Mouse (Mus musculus) urinary bladder, postnatal 4 days (tissue): ENCODE data around the gene Gm10142.
"Not testable (repeated sequence)": the region's sequence is repeated elsewhere in the genome, so short reads cannot be mapped to it uniquely, and the experiment has no call there.

ENCODE experiments used
- DNase-seq, 2 experiments: peaks; one replicate each; pipeline ENCODE4 v3.0.0; 2021 to 2022; ENCODE audit warnings: low spot score in 2 of 2

Gene Gm10142

DNA sequence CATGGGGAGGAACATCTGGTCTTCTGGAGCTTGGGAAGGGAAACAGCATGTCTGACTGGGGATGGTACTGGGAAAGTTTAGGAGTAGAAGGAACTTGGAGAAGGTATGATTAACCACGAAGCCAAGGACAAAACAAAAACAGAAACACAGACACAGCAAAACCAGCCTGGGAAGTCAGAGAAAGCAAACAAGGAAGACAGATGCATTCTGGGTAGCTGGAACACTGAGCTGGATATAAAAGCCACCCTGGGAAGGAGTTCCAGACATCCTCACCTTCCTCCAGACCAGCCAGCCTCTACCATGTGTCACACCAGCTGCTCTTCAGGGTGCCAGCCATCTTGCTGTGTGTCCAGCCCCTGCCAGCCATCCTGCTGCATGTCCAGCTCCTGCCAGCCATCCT, at the start of gene Gm10142:
TSS of gene Gm10142 (plus strand) at position 301 of the 400 bp plus-strand sequence.
- DNase-seq = no peak

DNA sequence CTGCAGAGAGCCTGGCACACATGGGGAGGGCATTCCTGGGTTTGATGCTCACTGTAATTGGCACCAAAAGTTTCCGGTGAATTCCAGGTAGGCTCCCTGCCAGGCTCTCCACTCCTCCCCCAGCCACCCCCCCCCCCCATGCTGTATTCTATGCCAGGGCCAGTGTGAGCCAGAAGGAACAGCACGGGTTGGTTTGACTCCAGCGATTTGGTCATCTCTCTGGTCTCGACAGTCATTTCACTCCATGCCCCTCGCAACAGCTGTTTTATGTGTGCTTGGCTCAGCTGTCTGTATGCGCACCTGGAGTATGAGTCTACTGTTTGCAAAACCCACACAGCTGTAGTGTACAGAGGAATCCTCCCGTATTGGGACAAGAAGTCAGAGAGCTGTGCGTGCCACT, 49.3 kb upstream of the Gm10142 start:
- no peak for DNase-seq

DNA sequence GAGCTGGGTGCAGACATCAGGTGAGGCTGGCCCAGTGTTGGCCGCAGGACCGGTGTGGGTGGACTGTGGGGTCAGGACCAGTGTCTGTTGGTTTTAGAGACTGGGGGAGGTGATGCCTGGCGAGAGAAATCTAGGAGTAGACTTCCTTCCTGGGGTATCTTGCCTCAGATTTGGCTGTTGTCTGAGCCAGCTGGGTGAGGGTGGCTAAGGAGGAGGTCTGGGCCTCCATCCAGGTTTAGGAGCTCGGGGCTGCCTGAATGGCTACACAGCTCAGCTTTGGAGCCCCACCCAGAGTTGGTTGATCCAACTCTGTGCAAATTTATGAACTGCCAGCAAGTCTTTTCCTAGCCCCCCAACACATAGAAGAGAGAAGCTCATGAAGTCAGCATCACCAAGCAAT, 48.2 kb upstream of the Gm10142 start:
- DNase-seq = no peak

DNA sequence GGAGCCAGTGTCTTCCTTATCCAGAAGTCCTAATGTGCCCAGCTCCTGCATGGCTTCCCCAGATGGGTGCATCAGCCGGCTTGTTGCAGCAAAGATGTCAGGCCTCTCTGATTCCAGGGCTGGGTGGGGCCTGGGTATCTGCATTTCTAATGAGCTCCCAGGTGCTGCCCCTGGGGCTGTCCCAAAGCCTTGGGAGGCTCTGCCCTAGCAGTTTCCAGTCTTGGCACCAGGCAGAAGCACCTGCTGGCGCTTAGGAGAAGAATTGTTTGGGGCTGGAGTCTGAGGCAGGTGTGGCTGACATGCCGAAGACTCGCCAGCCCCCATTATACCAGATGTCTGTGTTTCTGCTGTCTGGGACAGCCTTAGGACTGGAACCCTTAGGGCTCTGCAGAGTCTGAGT, 44.9 kb upstream of the Gm10142 start:
- no peak for DNase-seq

DNA sequence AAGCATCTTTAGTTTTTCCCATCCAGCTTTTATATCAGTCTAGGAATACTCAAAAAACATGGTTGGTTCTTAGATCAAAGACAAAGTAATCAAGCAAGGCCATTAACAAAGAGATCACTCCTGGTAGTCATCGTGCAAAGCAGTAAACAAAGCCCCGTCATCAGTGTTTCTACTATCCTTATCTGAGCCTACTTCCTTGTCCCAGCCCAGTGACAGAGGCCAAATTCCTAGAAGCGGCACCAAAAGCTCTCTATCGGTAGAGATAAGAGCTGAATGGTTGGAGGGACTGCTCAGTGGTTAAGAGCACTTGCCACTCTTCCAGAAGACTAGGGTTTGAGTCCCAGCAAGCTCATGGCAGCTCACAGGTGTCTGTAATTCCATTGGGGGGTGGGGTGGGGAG, 44.1 kb upstream of the Gm10142 start:
- DNase-seq = no peak

DNA sequence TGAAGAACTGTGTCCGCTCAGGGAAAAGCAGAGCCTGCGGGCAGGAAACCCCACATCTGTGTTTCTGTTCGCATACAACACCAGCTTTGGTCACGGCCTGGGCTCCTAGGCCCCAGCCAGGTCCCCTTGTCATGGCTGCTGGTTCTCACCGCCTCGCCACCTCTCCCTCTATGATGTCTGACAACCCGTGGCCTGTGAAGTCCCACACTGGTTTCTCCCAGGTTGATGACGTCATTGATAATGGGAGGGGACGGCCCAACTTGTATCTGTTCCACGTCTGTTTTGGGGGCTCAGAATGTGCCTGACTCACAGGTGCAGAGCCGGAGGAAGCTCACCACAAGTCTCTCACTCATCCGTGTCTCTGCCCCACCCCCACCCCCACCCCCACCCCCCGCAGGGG, 41.8 kb upstream of the Gm10142 start:
- no peak for DNase-seq

DNA sequence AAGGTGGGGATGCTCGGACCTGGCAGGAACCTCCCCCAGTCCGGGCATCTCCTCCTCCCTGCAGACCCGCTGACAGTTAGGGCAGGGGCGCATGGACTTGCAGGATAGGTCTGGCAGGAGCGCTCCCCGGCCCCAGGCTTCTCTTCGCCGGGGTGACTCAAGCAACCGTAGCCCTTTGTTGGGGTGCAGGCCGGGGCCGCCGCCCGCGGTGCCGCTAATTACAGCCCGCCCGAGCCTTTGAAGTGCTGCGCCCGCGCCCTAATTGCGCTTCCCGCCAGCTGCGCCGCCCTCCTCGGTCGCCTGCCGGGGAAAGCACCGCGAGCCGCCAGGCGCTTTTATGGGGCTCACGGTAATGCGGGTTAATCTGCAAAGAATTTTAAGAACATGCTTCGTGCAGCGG, 38.0 kb upstream of the Gm10142 start:
- DNase-seq = no peak

DNA sequence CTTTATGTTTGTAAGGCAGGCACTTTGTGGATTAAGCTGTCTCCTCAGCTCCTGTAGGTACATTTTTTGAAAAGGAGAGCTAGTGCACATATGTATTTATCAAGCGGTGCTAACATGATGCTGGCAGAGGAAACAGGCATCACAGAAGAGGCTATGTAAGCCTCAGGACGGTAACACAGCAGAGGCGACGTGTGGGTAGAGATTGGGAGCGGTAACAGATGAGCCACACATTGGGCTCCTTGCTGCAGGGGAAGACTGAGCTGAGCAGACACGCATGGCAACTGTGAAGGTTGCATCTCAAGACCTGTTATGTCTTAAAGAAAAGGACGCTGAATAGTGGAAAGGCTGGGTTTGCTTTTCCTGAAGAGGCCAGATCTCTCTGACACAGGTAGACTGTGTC, 32.6 kb upstream of the Gm10142 start:
- DNase-seq = no peak

DNA sequence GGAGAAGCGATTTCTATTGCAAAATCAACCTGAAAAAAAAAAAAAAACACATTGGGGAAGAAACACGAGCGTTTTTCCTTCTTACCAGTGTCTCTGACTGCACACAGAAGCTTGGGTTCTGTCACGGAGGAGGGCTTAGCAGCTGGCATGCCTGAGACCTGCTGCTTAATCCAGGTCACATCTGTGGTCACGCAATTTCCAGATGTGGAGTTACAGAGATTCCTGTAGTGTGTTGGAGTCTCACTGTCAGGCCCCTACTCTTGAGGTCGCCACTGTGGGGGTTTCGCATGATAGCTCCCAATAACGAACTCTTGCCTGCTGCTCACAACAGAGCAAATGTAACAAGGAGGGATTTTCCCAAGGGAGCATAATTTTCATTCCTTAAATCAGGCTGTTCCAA, 31.4 kb upstream of the Gm10142 start:
- DNase-seq = no peak

DNA sequence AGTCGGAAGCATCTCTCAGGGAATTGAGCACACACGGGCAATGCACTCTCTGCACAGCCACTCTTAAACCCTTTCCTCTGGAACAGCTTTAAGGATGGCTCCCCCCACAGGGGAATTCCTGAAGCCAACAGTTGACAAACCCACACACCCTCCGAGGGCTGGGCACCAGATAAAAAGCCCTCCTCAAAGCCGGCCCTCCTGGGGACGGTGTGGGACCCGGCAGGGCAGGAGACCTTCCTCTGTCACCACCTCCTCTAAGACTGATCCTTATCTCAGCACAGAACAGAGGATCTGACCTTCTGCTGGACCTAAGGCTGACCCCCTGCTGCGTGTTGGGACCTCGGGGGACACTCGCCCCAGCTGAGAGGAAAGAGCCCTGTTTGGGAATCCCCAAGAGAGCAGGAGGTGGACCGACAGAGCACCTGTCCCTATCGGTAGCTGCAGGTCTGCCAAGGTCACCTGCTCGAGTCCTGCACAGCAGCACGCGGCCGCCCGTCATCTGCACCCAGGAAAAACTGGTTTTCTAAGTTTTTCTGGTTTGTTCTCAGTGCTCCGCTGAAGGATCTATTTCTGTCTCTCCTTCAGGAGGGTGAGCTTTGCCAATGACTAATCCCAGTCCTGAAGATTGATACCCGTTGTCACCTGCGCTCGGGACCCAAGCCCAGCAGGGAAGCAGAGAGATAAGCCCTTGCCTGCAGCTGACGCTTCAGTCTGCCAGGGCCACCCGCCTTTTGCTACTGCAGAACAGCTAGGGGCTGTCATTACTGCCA, 29.5 kb upstream of the Gm10142 start, which contains the start of gene Tspear:
TSS of gene Tspear (plus strand) at position 675 of the 770 bp plus-strand sequence.
- no peak for DNase-seq

DNA sequence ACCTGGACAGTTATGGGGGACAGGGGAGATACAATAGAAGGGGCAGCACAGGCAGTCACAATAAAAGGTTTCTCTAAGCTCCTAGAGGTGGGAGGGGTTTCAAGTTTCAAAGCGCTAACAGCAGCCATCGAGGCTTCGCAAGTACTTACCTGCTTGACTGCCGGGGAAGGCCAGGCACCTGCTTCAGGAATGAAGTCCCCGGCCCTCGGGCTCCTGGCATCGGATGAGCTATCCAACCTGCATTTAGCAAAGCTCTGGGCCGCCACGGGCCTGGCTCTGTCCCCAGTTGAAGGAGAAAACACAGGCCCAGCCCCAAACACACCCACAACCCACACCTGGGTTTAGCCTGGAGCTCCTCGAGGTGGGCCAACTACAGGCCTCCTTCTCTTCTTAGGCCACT, 28.6 kb upstream of the Gm10142 start:
- no peak for DNase-seq

DNA sequence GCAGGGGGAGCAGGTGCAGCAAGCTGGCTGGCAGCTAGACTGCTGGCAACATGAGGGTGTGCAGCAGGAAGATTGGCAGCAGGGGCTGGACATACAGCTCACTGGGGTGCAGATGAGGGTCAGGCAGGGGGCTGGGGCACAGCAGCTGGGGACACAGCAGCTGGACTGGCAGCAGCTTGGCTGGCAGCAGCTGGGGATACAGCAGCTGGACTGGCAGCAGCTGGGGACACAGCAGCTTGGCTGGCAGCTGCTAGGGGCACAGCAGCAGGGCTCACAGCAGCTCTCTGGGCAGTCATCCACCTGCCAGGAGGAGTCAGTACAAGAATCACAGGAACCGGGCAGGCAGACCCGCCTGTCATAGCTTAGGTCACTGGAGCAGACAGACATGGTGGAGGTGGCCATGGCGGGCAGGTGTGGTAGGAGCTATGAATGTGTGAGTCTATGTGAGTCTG, 25.2 kb upstream of the Gm10142 start, which contains the start of gene Gm19402:
TSS of gene Gm19402 (minus strand) at position 402 of the 452 bp plus-strand sequence.
- DNase-seq = not testable (repeated sequence)

DNA sequence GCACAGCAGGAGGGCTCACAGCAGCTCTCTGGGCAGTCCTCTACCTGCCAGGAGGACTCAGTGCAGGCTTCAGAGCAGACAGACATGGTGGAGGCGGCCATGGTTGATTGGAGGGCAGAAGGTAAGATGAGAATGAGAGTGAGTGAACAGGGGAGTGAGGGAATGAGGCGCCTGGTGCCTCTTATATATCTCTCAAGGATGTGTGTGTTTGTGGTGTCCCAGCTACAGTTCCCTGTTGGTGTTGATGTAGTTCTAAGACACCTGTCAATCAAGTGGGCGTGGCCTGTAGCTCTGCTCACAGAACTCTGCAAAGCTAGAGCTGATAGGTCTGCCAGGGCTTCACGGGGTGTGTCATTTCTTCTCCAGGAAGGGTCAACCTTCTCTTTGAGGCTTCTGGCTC, 18.5 kb upstream of the Gm10142 start, which contains the start of gene Gm9508:
TSS of gene Gm9508 (minus strand) at position 101 of the 400 bp plus-strand sequence.
- DNase-seq = no peak

DNA sequence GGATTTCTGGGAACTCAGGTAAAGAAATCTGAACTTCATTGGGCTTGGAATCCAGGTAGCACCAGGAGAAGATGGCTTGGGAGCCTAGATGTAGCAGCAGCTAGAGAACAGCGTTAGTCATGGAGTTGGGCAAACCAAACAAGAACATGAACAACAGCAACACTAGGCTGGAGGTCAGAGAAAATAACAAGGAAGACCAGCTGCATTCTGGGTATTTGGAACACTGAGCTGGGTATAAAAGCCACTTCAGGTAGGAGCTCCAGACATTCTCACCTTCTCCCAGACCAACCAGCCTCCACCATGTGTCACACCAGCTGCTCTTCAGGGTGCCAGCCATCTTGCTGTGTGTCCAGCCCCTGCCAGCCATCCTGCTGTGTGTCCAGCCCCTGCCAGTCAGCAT, 9.3 kb upstream of the Gm10142 start, which contains the start of gene Gm10272:
TSS of gene Gm10272 (plus strand) at position 301 of the 400 bp plus-strand sequence.
- no peak for DNase-seq

DNA sequence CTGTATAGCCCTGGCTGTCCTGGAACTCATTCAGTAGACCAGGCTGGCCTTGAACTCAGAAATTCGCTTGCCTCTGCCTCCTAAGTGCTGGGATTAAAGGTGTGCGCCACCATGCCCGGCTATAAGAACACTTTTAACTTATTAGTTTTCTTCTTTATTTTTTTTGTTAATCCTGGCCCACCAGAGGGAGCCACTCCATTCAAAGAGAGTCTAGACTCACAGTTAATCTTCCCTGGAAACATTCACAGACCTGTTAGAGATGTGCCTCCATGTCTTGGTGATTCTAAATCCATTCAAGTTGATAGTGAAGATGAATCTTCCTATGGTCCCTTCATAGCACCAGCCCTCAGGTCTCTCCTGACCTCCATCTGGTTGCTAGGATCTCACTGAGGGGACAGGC, 5.8 kb upstream of the Gm10142 start:
- no peak for DNase-seq

DNA sequence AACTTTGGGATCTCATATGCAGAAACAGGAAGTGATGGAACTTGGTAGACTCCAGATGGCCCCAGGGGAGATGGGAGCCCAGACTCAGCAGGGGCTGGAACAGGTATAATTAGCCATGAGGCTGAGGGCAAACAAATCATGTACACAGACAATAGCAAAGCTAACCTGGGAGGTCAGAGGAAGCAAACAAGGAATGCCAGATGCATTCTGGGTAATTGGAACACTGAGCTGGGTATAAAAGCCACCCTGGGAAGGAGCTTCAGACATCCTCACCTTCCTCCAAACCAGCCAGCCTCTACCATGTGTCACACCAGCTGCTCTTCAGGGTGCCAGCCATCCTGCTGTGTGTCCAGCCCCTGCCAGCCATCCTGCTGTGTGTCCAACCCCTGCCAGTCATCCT, 4.5 kb upstream of the Gm10142 start, which contains the start of gene Gm10024:
TSS of gene Gm10024 (plus strand) at position 301 of the 400 bp plus-strand sequence.
- DNase-seq = not testable (repeated sequence)

DNA sequence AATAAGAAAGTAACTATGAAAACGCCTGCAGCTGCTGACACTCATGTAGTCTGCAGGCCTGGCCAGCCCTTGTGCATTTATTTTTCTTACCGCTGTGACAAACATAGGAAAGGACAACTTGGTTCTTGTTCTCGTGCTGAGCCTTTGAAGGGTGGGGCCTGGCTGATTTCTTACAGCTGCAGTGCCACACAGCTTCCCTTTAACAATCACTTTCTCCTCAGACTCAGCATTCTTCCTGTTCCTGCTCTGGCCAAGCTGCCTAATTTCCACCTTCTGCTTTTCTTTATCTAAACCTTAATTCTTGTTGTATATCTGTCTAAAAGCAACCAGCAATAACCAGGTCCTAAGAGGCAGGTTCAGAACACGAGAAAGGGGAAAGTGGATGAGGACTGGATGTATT, 1.9 kb upstream of the Gm10142 start:
- no peak for DNase-seq

DNA sequence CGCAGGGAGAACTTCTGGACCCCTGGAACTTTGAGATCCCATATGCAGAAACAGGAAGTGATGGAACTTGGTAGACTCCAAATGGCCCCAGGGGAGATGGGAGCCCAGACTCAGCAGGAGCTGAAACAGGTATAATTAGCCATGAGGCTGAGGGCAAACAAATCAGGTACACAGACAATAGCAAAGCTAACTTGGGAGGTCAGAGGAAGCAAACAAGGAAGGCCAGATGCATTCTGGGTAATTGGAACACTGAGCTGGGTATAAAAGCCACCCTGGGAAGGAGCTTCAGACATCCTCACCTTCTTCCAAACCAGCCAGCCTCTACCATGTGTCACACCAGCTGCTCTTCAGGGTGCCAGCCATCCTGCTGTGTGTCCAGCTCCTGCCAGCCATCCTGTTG, 4.7 kb downstream of the Gm10142 start, which contains the start of gene Krtap12-1:
TSS of gene Krtap12-1 (plus strand) at position 301 of the 400 bp plus-strand sequence.
- not testable (repeated sequence) for DNase-seq

DNA sequence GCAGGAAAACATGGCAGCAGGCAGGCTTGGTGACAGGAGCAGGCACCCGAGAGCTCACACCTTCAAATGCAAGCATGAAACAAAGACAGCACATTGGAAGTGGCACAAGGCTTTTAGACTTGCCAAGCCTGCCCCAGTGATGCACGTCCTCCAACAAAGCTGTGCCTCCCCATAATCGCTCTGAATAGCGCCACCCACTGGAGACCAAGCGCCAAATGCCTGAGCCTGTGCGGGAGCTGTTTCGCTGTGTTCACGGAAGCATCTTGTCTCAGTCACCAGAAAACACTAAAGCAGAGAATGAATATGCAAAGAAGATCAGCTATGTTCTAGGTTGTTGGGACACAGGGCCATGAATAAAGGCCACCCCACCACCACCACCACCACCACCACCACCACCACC, 9.2 kb downstream of the Gm10142 start:
- DNase-seq = no peak

DNA sequence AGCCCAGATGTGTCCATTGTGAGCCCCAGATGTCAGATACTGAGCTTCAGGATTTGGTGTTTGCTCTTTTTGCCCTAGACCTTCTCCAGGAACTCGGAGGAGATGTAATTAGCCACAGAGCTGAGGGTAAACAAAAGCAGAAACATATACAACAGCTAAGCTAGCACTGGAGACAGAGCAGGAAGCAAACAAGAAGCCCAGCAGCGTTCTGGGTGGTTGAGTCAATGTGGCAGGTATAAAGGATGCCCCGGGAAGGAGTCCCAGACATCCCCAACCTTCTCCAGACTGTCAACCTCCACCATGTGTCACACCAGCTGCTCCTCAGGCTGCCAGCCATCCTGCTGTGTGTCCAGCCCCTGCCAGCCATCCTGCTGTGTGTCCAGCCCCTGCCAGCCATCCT, 10.6 kb downstream of the Gm10142 start, which contains the start of gene Gm10100:
TSS of gene Gm10100 (plus strand) at position 301 of the 400 bp plus-strand sequence.
- no peak for DNase-seq

DNA sequence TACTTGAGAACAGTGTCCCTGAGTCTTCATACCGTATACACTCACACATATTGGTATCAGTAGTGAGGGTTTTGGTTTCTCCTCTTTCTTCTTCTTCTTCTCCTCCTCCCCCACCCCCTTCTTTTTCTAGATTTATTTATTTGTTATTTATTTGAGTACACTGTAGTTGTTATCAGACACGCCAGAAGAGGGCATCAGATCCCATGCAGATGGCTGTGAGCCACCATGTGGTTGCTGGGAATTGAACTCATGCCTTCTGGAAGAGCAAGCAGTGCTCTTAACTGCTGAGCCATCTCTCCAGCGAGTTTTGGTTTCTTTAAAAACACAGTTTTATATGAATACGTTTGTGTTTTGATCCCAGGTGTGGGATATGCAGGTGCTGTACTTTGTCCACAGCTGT, 12.7 kb downstream of the Gm10142 start:
- no peak for DNase-seq

DNA sequence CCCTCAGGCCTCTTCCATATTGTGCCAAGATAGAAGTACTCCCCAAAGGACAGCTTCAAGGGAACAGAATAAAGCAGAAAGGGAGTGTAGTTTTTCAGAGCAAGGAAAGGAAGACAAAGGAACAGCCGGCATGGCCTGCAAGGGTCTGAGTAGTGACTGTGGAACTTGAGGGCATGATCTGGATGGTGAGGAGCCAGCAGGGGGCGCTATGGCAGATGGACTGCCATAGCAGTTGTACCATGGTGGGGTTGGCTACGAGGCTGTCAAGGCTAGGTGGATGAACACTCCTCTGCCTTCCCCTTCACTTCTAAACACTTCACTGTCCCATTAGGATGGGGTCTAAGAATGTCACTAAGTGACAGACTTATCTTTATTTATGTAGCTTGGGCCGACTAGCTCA, 13.6 kb downstream of the Gm10142 start:
- DNase-seq = no peak

DNA sequence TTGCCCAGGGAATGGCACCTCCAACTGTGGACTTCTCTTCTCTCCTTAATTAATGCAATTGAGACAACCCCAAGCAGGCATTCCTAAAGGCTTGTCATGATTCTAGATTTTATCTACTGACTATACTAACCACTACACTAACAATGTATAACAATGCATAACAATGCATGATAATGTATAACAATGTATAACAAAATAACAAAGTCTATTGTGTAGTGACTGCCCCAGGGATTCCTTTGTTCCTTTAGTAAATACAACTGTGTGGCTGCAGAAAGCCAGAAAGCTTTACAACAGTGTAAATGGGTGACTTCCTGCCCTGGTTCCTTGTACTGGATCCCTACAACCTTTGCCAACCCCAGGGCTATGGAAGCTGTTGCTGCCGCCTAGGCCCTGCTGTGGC, 20.3 kb downstream of the Gm10142 start:
- DNase-seq = no peak
